Mouse (Mus musculus) liver, embryonic 13.5 days (tissue): ENCODE results near the gene Krt31. TPM values are rescaled to one million over a fixed set of nuclear protein-coding genes. Genes with fewer than 3 reads are reported as not detected.

Experiments
- ATAC-seq: fragments of 200-750 bp; cut with Nextera tagmentation; 2 replicates; pipeline ENCODE4 v1.8.0; 2017; ENCODE audit warnings: low read depth, mild to moderate bottlenecking, moderate number of reproducible peaks, moderate library complexity
- DNase-seq: peaks from one replicate; pipeline ENCODE4 v3.0.0; 2022
- H3K27ac ChIP-seq: fragments of 300-500 bp; sonication (generic); 2 replicates; pipeline ENCODE4 v1.5.1; 2015; ENCODE audit warnings: moderate library complexity, mild to moderate bottlenecking, inconsistent platforms
- H3K27me3 ChIP-seq: fragments of 300-500 bp; sonication (generic); 2 replicates; pipeline ENCODE4 v1.6.1; 2015; ENCODE audit warnings: mild to moderate bottlenecking, inconsistent platforms
- H3K36me3 ChIP-seq: fragments of 300-500 bp; sonication (generic); 2 replicates; pipeline ENCODE4 v1.6.1; 2015; ENCODE audit warnings: mild to moderate bottlenecking, inconsistent platforms
- H3K4me1 ChIP-seq: fragments of 300-500 bp; sonication (generic); replicated peaks from 2 replicates; pipeline ENCODE4 v1.6.1; 2015; ENCODE audit warnings: inconsistent platforms
- H3K4me2 ChIP-seq: fragments of 300-500 bp; sonication (generic); 2 replicates; pipeline ENCODE4 v1.6.1; 2015; ENCODE audit warnings: inconsistent platforms, mild to moderate bottlenecking, moderate library complexity
- H3K4me3 ChIP-seq: fragments of 300-500 bp; sonication (generic); replicated peaks from 2 replicates; pipeline ENCODE4 v1.5.1; 2015; ENCODE audit warnings: mild to moderate bottlenecking, inconsistent platforms
- H3K9ac ChIP-seq: fragments of 300-500 bp; sonication (generic); 2 replicates; pipeline ENCODE4 v1.6.1; 2015; ENCODE audit warnings: mild to moderate bottlenecking, inconsistent platforms
- H3K9me3 ChIP-seq: fragments of 300-500 bp; sonication (generic); replicated peaks from 2 replicates; pipeline ENCODE4 v1.6.1; 2016; ENCODE audit warnings: inconsistent platforms
- WGBS: fragments of 180-500 bp; shearing (Covaris S2); methylation state at CpG from one replicate; pipeline ENCODE4 v1.1.7; 2015; ENCODE audit not compliant: insufficient replicate concordance; 5-methylcytosine and 5-hydroxymethylcytosine counted together
- polyA plus RNA-seq: library from polyadenylated mRNA; unstranded; fragments of >200 nt; fragmentation: Nextera tagmentation; extraction: Ambion mirVana; gene quantifications from 2 replicates; pipeline ENCODE4 v1.2.1, GENCODE M21; 2015

The Krt31 gene
- polyA plus RNA-seq, 1 experiment from 2014 or later, result not detected

GRCm38 (mm10) chr11:100047193-100047592, 3.2 kb downstream of the Krt31 start:
- no peak overlapping the region for H3K4me2 ChIP-seq
- H3K27me3 ChIP-seq, result no peaks in the 10 kb centered on the region
- ATAC-seq (no peak), DNase-seq (no peak)
- H3K4me1 ChIP-seq, result no peaks in the 10 kb centered on the region
- no peak overlapping the region for H3K9ac ChIP-seq
- no peak overlapping the region for H3K27ac ChIP-seq
- no peak overlapping the region for H3K4me3 ChIP-seq
- H3K36me3 ChIP-seq, result no peaks in the 10 kb centered on the region
- H3K9me3 ChIP-seq, result no peaks in the 10 kb centered on the region; the same call in 1 of the 2 replicates
- 63% methylated on average over 2 of the region's 2 CpGs for WGBS

- ATAC-seq (no peak), DNase-seq (no peak)
- H3K9ac ChIP-seq, result no peak overlapping the region
- WGBS, result 69% methylated on average over 6 of the region's 6 CpGs
- no peak overlapping the region for H3K27ac ChIP-seq
- H3K27me3 ChIP-seq, result no peaks in the 10 kb centered on the region
- no peaks in the 10 kb centered on the region for H3K36me3 ChIP-seq
- no peaks in the 10 kb centered on the region for H3K4me1 ChIP-seq
- no peaks in the 10 kb centered on the region; the same call in 1 of the 2 replicates for H3K9me3 ChIP-seq
- H3K4me3 ChIP-seq, result no peak overlapping the region
- H3K4me2 ChIP-seq, result no peak overlapping the region
Measured at GRCm38 (mm10) chr11:100046303-100046866, 4.0 kb downstream of the Krt31 start.

GRCm38 (mm10) chr11:100041454-100041853, 8.9 kb downstream of the Krt31 start, which contains the start of gene Krt34:
Gene Krt34, minus strand, starts transcription at chr11:100041554.
- Histone ChIP-seq H3K4me3 (no peak within 1 kb of the TSS), H3K27ac (no peak within 1 kb of the TSS), H3K36me3 (no peaks in the 10 kb centered on the region), H3K4me2 (no peak within 1 kb of the TSS), H3K27me3 (no peaks in the 10 kb centered on the region), H3K9me3 (no peaks in the 10 kb centered on the region; the same call in 1 of the 2 replicates), H3K9ac (no peak within 1 kb of the TSS), H3K4me1 (no peaks in the 10 kb centered on the region)
- DNase-seq (no peak), ATAC-seq (no peak)
- 74% methylated on average over 6 of the region's 6 CpGs for WGBS

- H3K4me2 ChIP-seq, result no peak within 1 kb of the TSS
- H3K27me3 ChIP-seq, result no peaks in the 10 kb centered on the region
- H3K9ac ChIP-seq, result no peak within 1 kb of the TSS
- no peaks in the 10 kb centered on the region for H3K4me1 ChIP-seq
- ATAC-seq (no peak), DNase-seq (no peak)
- 57% methylated on average over 6 of the region's 6 CpGs for WGBS
- no peaks in the 10 kb centered on the region for H3K36me3 ChIP-seq
- H3K9me3 ChIP-seq, result no peaks in the 10 kb centered on the region
- no peak within 1 kb of the TSS for H3K4me3 ChIP-seq
- H3K27ac ChIP-seq, result no peak within 1 kb of the TSS
Measured at GRCm38 (mm10) chr11:100029768-100030167, 20.6 kb downstream of the Krt31 start, which contains the start of gene Krt33b. Gene Krt33b, minus strand, starts transcription at chr11:100029868.

GRCm38 (mm10) chr11:100021438-100021837, 28.9 kb downstream of the Krt31 start:
- H3K36me3 ChIP-seq, result no peaks in the 10 kb centered on the region
- no peaks in the 10 kb centered on the region for H3K27me3 ChIP-seq
- 56% methylated on average over 5 of the region's 5 CpGs for WGBS
- H3K4me3 ChIP-seq, result no peak overlapping the region
- no peaks in the 10 kb centered on the region for H3K9me3 ChIP-seq
- H3K27ac ChIP-seq, result no peak overlapping the region
- no peak overlapping the region for H3K4me2 ChIP-seq
- ATAC-seq, result no peak
- DNase-seq, result no peak
- no peak overlapping the region for H3K9ac ChIP-seq
- no peaks in the 10 kb centered on the region for H3K4me1 ChIP-seq

- no peak overlapping the region for H3K27ac ChIP-seq
- DNase-seq (no peak), ATAC-seq (no peak)
- H3K9me3 ChIP-seq, result no peaks in the 10 kb centered on the region
- no peak overlapping the region for H3K4me2 ChIP-seq
- no peak overlapping the region for H3K4me3 ChIP-seq
- 58% methylated on average over 1 of the region's 1 CpGs for WGBS
- no peaks in the 10 kb centered on the region for H3K36me3 ChIP-seq
- no peak overlapping the region for H3K9ac ChIP-seq
- H3K4me1 ChIP-seq, result no peaks in the 10 kb centered on the region
- H3K27me3 ChIP-seq, result no peaks in the 10 kb centered on the region
Measured at GRCm38 (mm10) chr11:100019466-100019865, 30.9 kb downstream of the Krt31 start.

GRCm38 (mm10) chr11:100016112-100016511, 34.2 kb downstream of the Krt31 start, which contains the start of gene Krt33a:
Gene Krt33a, minus strand, starts transcription at chr11:100016212.
- H3K4me2 ChIP-seq, result no peak within 1 kb of the TSS
- H3K9ac ChIP-seq, result no peak within 1 kb of the TSS
- H3K9me3 ChIP-seq, result no peaks in the 10 kb centered on the region
- DNase-seq (no peak), ATAC-seq (no peak)
- WGBS, result 69% methylated on average over 4 of the region's 4 CpGs
- no peaks in the 10 kb centered on the region for H3K4me1 ChIP-seq
- no peak within 1 kb of the TSS for H3K27ac ChIP-seq
- H3K36me3 ChIP-seq, result no peaks in the 10 kb centered on the region
- H3K4me3 ChIP-seq, result no peak within 1 kb of the TSS
- no peaks in the 10 kb centered on the region for H3K27me3 ChIP-seq

GRCm38 (mm10) chr11:100013691-100014171, 36.6 kb downstream of the Krt31 start:
- DNase-seq (no peak), ATAC-seq (no peak)
- H3K4me2 ChIP-seq, result no peak overlapping the region
- H3K27me3 ChIP-seq, result no peaks in the 10 kb centered on the region
- 46% methylated on average over 4 of the region's 4 CpGs for WGBS
- H3K4me3 ChIP-seq, result no peak overlapping the region
- H3K27ac ChIP-seq, result no peak overlapping the region
- H3K9me3 ChIP-seq, result no peaks in the 10 kb centered on the region
- no peaks in the 10 kb centered on the region for H3K36me3 ChIP-seq
- no peaks in the 10 kb centered on the region for H3K4me1 ChIP-seq
- no peak overlapping the region for H3K9ac ChIP-seq

GRCm38 (mm10) chr11:100010682-100011081, 39.7 kb downstream of the Krt31 start:
- Histone ChIP-seq H3K9me3 (no peaks in the 10 kb centered on the region), H3K4me3 (no peak overlapping the region), H3K36me3 (no peaks in the 10 kb centered on the region), H3K9ac (no peak overlapping the region), H3K4me1 (no peaks in the 10 kb centered on the region), H3K4me2 (no peak overlapping the region), H3K27ac (no peak overlapping the region), H3K27me3 (no peaks in the 10 kb centered on the region)
- WGBS, result 73% methylated on average over 5 of the region's 5 CpGs
- no peak for ATAC-seq
- DNase-seq, result no peak

- Histone ChIP-seq H3K4me2 (no peak overlapping the region), H3K27ac (no peak overlapping the region), H3K36me3 (no peaks in the 10 kb centered on the region), H3K4me3 (no peak overlapping the region), H3K4me1 (no peaks in the 10 kb centered on the region), H3K9me3 (no peaks in the 10 kb centered on the region), H3K27me3 (no peaks in the 10 kb centered on the region), H3K9ac (no peak overlapping the region)
- no peak for ATAC-seq
- no peak for DNase-seq
- 67% methylated on average over 5 of the region's 5 CpGs for WGBS
Measured at GRCm38 (mm10) chr11:100008336-100008735, 42.0 kb downstream of the Krt31 start.

- H3K9ac ChIP-seq, result no peak overlapping the region
- no peak overlapping the region for H3K4me2 ChIP-seq
- H3K27ac ChIP-seq, result no peak overlapping the region
- DNase-seq, result no peak
- ATAC-seq, result no peak
- no peaks in the 10 kb centered on the region for H3K9me3 ChIP-seq
- H3K4me3 ChIP-seq, result no peak overlapping the region
- 39% methylated on average over 3 of the region's 3 CpGs for WGBS
- H3K36me3 ChIP-seq, result no peaks in the 10 kb centered on the region
- no peaks in the 10 kb centered on the region for H3K27me3 ChIP-seq
- no peaks in the 10 kb centered on the region for H3K4me1 ChIP-seq
Measured at GRCm38 (mm10) chr11:100006624-100007023, 43.7 kb downstream of the Krt31 start.

GRCm38 (mm10) chr11:100005905-100006304, 44.4 kb downstream of the Krt31 start:
- Histone ChIP-seq H3K9me3 (no peaks in the 10 kb centered on the region), H3K4me1 (no peaks in the 10 kb centered on the region), H3K27me3 (no peaks in the 10 kb centered on the region), H3K4me3 (no peak overlapping the region), H3K4me2 (no peak overlapping the region), H3K27ac (no peak overlapping the region), H3K36me3 (no peaks in the 10 kb centered on the region), H3K9ac (no peak overlapping the region)
- DNase-seq, result no peak
- no peak for ATAC-seq
- 72% methylated on average over 8 of the region's 8 CpGs for WGBS
